Mouse (Mus musculus) adrenal gland, postnatal 4 days (tissue): ENCODE measurements at regions not wholly inside any gene's neighbourhood (a gene's known extent, or its start where the extent isn't known, plus 50 kb on each side); places are given as distances from the start of the nearest gene placed in this dataset.

Experiments
- DNase-seq, 2 experiments: peaks; one replicate each; pipeline ENCODE4 v3.0.0; 2021 to 2022; ENCODE audit warnings: low spot score in 2 of 2, mixed read lengths in 2 of 2

DNA sequence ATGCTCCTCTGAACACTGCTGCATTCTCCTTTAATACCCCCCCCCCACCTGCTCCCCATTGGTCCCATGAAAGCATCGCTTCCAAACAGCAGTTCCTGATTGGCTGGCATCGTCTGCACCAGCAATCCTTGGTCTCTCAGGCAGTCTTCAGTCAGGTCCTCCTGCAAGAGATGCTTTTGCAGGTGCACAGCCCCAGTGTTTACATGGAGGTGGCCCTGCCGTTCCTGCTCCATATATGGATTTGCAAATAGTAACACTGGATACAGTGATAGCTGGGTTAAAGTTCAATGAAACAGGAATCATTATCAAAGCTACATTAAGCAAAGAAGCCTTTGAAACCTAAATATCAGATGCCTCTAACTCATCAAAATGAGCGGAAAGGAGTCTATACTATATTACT is 170.1 kb upstream of the Fat1 start:
- DNase-seq, result no peak

- no peak for DNase-seq
These were observed 169.6 kb upstream of the Fat1 start for GRCm38 (mm10) chr8:44765677-44766076.

GRCm38 (mm10) chr8:44766111-44766873 is 169.0 kb upstream of the Fat1 start:
- DNase-seq, result no peak

DNA sequence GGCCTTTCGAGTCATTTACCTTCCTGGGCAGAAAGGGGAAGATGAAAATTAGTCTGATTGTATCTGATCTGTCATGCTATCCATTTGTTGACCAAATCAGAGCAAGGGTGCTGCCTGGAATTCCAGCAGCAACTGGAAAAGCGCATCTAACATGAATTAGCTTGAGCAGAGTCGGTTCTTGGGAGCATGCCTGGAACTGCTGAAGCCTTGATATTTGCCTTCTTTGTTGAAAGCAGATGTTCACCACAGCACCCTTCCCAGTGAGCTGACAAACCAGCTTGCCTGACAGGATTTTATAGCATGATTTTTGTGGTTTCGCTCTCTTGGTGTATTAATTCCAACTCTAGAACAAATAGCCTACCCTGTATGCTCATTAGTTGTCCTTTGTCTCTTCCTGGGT is 168.0 kb upstream of the Fat1 start:
- DNase-seq, result no peak

DNA sequence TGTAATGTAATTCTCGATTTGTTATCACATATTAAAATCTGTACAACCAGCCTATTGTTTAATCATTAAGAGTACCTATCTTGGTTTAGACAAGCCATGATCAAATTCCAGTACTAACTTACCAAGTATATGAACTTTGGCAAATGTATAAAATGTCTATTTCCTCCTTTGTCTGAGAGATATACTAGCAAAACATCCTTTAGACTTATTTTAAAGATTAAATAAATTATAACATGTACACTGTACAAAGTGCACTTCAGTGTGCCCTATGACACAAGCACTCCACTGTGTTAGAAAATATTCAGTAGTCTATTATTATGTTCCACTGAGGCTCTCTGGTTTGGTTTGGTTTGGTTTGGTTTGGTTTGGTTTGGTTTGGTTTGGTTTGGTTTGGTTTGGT is 156.0 kb upstream of the Fat1 start:
- DNase-seq, result no peak

DNA sequence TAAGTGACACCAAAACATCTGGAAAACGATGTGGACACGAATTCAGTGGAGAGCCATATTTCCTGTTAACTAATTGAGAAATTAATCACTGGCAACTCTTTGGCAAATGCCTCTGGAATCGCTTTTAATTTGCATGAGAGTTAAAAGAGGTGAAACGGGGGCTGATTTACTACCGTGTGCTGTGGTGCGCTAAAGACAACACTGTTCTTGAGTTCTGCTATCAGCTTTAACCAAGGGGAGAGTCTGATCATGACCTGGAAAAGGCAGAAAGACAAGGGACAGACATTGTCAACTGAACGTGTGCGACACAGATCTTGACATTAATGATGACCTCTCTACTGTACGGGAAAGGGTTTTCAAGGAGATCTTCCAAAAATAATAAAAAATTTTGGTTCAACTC is 152.8 kb upstream of the Fat1 start:
- DNase-seq, result no peak

GRCm38 (mm10) chr8:44785161-44785560 is 150.1 kb upstream of the Fat1 start:
- DNase-seq, result no peak

GRCm38 (mm10) chr8:44786740-44787139 is 148.5 kb upstream of the Fat1 start:
- DNase-seq, result no peak

GRCm38 (mm10) chr8:44788290-44788689 is 147.0 kb upstream of the Fat1 start:
- DNase-seq, result no peak

- no peak for DNase-seq
These were observed 135.7 kb upstream of the Fat1 start for GRCm38 (mm10) chr8:44799513-44799912.

DNA sequence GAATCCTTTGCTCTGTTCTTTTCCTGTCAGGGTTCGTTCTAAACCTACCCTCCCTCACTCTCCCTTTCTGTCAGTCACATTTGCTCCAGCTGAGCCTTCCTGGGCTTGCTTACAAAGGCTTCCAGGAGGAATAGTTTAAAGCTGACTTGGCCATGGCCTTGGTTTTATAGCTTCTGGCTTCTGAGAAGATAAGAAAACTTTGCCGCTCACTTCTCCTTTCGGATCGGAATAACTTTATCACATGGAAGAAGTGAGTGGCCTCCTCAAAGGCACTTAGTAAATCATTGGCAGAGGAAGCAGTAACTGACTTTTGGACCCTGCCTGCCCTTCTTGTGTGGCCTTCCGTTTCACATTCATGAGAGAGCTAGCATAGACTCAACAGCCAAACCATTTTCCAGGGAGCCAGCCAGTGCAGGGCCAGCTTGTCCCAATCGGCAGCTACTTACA is 134.4 kb upstream of the Fat1 start:
- no peak for DNase-seq

GRCm38 (mm10) chr8:44801604-44802206 is 133.5 kb upstream of the Fat1 start:
- DNase-seq, result no peak

DNA sequence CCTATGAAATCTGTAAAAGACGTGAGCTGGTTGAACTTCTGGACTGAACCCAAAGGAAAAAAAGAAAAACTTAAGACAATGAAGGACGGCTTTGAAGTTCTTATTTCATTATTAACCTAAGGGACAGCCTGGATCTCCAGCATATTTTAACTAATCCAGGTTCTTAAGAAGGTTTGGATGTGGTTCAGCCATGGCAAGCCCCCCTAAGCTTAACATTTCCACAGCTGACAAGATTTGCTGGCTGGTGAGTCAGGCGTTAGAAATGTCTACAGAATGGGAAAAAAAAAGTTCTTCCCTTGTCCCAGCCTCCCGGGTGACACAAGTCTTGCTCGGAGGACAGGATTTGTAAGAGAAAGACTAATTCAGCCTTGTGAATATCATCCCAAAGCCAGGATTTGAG is 132.9 kb upstream of the Fat1 start:
- DNase-seq, result no peak

GRCm38 (mm10) chr8:44804414-44805178 is 130.7 kb upstream of the Fat1 start:
- no peak for DNase-seq

DNA sequence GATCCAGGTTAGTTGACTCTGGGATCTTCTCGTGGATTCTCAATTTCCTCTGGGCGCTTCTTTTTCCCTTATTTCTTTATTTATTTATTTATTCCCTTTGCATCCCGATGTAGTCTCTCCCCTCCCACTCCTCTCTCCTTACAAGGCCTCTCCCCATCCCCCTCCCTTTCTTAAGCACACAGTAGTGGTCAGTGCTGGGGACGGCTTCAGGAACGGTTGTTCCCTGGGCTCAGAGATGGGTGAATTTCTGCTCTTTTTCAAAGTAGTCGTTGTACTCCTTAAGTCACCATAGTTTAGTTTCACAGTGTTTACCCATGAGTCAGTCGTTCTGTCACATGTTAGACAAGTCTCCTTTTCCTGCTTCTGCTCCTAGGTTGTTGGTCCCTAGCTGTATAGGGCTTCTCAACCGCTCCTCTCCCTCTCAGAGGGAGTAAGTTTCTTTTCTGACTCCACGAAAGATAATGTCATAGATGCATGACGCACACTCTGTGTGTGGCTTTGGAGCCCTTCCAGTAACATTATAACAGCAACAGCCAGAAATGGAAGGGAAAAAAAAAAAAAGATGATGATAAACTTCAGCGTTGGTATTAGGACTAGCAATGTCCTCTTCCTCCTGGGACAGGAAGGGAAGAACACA is 129.9 kb upstream of the Fat1 start:
- DNase-seq, result no peak

GRCm38 (mm10) chr8:44812360-44812759 is 122.9 kb upstream of the Fat1 start:
- DNase-seq, result no peak

GRCm38 (mm10) chr8:44817532-44818157 is 117.6 kb upstream of the Fat1 start:
- DNase-seq, result no peak

GRCm38 (mm10) chr8:44819270-44819669 is 116.0 kb upstream of the Fat1 start:
- DNase-seq, result no peak

- no peak for DNase-seq
These were observed 115.6 kb upstream of the Fat1 start for GRCm38 (mm10) chr8:44819691-44820090.

GRCm38 (mm10) chr8:44825183-44825757 is 110.0 kb upstream of the Fat1 start:
- no peak for DNase-seq

GRCm38 (mm10) chr8:44826936-44827335 is 108.3 kb upstream of the Fat1 start:
- DNase-seq, result peak; percentile 6 to 11
